Mouse (Mus musculus) CD4-positive helper T cell, adult 2 months (primary cell): ENCODE data around the gene Ppara.

Source experiments
- DNase-seq: peaks from one replicate; pipeline ENCODE4 v3.0.0-alpha.2; 2012; ENCODE audit warnings: low read depth, missing footprints, low spot score

The Ppara gene

GRCm38 (mm10) chr15:85734571-85735033 is at the start of gene Ppara:
Gene Ppara, plus strand, starts transcription at chr15:85734983.
- DNase-seq = no peak

- DNase-seq = no peak
Observed at GRCm38 (mm10) chr15:85686641-85687395, 48.0 kb upstream of the Ppara start.

DNA sequence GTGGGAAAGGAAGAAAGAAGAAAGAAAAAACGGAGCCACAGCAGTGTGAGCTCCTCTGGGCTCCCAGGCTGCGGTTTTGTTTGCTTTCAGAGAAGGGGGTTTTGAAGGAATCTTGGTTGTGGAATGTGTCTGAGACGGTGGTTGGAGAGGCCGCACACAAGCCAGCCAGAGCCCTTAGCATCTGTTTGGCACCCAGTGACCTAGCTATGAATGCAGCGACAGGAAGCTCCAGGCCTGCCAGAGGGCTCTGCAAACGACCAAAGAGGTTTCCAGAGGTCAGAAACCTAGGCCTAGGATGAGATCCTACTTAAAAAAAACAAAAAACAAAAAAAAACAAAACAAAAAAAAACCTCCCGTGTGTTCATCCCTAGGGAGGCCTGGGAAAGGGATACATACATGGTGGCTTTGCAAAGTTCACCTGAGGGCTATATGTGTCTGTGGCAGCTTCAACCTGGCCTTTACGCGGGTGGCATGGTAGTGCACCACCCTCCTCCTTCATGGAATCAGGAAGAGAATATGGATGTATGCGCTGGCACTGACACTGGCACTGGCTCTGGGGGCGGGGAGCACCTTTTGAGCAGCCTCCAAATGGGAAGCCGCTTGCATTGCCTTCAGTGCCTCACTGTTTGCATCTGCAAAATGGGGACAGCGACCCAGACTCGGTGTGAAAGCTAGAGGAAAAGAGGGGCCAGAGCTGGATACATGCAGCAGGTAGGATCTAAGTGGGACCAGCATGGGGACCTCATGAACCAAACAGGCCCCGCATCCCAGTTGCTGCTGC is 47.0 kb upstream of the Ppara start:
- DNase-seq = no peak

GRCm38 (mm10) chr15:85688734-85689133 is 46.0 kb upstream of the Ppara start:
- no peak for DNase-seq

DNA sequence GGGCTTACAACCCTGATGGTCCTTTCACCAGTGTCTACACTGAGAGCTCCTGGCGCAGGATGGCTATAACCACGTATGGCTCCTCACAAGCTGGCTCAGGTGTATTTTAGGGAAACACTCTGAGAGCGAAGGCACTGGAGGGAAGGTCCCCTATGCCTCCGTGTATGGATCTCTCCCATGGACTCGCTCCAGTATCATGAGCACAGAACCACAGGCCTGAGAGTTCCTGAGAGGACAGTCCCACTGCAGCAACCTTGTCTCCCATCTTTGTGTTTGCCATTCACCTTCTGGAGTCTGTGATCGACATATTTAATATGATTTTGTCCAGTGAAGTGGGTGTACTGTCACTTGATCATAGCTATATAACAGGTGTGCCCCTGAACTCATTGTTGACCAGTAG is 45.3 kb upstream of the Ppara start:
- no peak for DNase-seq

DNA sequence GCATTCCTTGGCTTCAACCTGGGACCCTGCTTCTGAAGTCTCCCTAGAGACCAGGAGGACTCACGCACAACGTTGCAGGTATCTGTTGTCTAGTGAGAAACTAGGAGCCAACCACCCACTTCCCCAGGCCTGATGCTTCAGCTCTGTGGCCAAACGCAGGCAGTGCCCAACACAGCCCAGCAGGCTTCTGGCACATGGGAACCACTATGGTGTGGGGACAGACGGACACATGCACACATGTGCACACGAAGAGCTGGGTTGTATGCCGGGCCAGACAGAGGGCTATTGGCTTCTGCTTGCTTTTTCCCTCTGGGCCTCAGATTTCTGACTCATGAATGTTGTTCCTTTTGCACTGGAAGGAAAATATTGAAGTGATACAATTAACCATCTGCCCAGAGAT is 44.7 kb upstream of the Ppara start:
- no peak for DNase-seq

DNA sequence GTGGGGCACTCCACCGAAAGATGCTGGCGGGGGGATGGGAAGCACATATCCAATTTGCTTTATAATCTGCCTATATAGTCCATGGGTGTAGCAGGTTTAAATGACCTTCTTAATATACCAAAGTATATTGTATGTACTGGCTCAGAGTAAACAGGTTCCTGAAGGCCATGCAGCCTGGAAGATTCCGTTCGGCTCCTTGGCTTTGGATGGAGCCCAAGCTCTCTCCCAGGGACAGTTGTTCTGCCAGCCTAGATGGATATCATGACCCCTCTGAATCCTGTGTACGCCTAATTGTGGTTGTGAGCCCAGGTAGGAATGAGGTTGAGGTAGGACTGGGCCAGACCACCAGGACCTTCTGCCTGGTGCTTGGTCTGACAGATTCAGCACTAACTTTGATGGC is 43.9 kb upstream of the Ppara start:
- no peak for DNase-seq

DNA sequence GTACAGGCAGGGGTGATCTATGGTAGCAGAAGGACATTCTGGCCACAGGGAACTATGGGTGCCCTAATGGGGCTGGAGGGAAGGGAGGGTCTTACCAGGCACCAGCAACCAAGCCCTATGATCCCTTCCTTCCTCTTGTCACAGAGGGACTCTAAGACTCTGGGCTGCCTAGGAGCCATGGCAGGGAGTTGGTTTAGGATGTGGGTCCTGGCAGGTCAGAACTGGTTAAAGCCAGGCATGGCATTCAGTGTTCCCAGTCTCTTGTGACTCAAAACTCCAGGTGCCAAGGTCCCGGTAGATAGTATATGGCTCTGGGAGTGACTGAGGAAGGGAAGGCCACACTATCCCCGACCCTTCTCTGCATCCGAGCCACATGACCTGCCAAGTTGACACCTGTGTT is 41.7 kb upstream of the Ppara start:
- DNase-seq = no peak

- no peak for DNase-seq
Observed at GRCm38 (mm10) chr15:85693819-85694218, 41.0 kb upstream of the Ppara start.

DNA sequence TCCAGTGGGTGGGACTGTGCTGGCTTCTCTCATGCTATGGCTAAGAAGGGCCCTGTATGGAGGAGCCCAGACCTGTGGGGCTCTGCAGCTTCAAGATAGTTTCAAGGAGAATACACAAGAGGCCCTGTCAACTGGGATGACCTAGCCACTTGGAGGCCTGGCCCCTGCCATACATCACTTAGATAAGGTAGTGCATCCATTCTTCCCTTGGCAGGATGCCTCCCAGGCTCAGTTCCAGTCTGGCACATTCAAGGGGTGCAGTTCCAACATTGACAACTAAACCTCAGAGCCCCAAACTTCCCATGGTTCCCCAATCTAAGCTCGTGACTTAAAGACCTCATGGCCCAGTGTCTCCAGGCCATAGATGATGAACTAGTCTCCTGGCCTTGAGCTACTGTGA is 40.4 kb upstream of the Ppara start:
- no peak for DNase-seq

DNA sequence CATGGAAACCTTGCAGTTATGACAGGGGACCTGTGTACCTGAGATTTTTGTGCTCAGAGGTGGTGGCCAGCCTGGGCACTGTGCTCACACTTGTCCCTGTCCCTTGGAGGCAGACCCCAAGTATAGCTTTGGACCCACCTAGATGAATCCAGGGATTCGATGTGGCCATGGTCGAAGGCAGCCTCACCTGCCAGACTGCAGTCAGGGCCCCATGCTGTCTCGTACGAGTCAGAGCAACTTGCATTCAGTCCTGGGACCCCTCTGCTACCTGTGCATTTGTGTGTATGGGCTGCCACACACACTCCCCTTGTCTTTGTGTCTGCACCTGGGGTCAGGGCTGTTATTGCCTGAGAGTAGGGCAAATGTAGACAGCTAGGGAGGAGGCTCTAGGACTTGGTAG is 39.5 kb upstream of the Ppara start:
- no peak for DNase-seq

GRCm38 (mm10) chr15:85698345-85699034 is 36.3 kb upstream of the Ppara start:
- DNase-seq = no peak

DNA sequence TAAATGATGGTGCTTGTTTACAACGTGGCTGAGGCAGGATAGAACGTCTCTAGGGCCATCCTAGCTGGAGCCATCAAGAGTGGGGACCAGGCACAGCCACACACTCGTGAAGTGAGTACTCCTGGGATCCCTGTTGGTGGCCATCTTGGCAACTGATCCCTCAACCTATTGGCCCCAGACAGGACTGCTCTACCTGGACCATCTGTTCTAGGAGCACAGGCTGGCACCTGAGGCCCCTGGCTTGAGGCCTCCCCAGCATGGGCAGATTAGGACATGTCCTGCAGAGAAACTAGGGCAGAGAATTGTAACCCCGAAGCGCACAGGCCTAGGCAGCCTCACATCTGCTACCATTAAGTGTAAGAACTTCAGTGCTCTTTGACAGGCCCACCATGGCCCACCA is 35.3 kb upstream of the Ppara start:
- no peak for DNase-seq

DNA sequence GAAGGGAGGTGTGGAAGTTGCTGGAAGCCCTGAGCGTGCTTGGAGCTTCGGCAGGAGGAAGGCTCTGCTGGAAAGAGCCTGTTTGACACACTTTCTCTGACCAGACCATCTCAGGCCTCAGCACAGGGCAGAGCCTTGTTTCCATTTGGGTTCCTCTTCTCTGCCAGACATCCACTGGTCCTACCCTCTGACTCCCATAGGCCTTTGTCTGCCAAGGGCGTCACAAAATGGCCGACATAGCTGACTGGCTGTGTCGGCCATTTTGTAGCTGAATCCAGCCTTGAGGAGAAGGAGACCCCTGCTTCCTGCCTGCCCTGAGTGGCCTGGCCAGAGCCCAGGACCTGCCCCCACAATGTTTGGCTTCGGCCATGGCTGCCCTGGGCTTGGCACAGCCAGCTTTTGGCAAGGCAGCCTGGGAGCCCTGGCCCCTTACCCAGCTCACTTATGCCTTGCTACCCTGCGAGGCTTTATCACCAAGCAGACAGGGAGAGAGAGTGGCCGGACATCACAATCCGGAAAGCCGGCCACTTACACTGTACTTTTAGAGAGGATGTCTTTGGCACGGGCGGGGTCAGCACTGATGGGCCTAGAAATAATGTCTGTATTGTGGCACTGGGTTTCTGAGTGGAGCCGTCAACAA is 34.8 kb upstream of the Ppara start:
- no peak for DNase-seq

DNA sequence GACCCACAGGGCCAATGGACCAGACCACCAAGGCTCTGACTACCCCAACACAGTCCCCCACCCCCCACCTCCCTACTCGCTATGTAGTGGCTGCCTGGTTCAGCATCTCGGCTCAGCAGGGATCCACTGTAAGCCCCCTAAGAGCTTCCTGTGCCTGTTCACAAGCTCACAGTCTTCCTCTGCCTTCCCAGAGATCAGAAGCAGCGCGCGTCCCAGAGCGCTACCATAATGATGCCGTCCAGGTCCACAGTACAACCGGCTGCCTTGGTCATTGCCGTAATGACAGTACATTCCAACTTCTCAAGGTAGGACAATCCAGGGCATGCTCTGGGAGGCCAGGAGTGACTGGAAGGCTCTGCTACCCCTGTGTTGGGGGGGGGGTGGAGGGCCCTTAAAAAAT is 34.1 kb upstream of the Ppara start:
- no peak for DNase-seq

DNA sequence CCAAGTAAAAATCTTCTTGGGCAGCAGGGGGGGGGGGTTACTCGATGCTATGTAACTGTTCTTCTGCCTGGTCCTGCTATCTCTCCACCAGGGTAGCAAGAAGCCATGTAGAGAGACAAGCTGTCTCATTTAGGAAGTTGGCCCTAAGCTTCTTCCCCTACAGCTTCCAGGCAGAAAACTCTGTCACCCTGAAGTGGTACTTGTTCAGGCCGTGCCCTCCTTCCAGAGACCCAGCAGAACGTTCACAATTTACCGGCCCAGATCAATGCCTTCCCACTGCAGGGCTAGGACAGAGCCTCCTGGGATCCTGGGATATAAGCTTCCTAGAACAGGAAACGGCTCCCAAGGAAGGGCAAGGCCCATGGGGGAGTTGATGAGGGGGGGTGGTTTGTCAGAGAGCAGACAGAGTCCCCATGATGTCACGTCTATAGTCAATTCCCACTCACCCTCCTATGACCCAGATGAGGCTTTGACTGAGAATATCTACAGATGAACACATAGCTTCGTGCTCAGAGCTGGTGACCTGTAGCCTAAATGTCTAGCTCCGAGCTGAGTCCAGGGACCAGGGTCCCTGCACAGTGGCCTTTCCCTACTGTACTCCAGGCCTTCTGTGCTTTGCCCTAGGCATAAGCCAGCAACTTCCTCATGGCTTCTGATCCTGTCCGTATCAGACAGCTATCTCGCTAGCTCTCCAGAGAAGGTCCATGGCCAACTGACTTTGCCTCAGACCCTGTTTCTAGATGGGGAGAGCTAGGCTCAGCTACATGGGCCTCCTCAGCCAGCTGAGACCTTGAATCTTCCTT is 33.5 kb upstream of the Ppara start:
- DNase-seq = no peak

DNA sequence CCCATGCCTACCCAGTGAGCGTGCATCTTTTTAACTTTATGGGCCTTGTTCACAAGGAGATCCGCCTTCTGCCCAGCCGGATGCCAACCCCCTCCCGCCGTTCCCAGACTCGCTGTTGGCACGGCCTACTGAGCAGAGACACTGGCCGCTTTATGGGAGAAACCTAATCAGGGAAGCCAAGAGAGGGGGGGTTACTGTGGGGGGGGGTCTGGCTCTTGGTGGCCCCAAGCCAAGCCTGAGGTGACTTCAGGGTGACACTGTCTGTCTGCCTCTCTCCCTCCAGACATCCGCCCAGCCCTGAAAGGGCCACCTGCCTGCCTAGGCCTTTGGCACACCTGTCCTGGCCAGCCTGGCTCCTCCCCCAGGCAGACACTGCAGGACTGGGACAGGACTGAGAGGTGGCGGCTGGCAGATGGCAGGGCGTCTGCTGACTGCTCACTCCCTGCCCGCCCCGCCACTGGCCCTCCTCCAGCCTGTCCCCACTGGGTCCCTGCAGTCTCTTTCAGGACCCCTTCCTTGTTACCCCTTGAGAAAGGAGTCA is 32.3 kb upstream of the Ppara start:
- no peak for DNase-seq

GRCm38 (mm10) chr15:85703194-85703641 is 31.6 kb upstream of the Ppara start:
- DNase-seq = no peak

DNA sequence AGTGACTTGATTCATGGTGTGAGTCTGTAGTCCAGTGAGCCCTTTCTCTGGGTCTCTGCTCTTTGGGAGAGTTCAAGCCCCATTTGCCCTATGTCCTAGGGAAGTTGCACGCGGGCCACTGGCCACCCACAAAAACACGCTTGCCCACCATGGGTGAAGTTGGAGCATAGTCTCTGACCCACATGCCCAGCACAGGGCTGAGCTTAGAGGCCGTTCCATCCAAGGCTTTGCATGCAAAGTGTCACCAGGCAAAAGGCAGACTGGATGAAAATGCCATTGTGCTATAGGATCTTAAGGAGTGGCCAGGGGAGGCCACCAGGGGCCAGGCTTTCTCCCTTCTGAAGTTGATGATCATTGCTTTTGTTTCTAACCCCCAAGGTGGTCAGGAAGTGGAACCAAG is 30.9 kb upstream of the Ppara start:
- no peak for DNase-seq

GRCm38 (mm10) chr15:85704341-85705012 is 30.3 kb upstream of the Ppara start:
- no peak for DNase-seq
